Mouse (Mus musculus) cerebellum, adult 2 months (tissue): ENCODE results near the gene Slc25a15.

Experiments
- CTCF ChIP-seq: fragments of 200-500 bp; IDR thresholded peaks from 2 replicates; pipeline ENCODE4 v1.5.1; 2011; ENCODE audit warnings: low read depth, mild to moderate bottlenecking, control low read depth, low read length, moderate library complexity, borderline replicate concordance; ENCODE audit not compliant: insufficient read depth
- POLR2A ChIP-seq: fragments of 200-500 bp; IDR thresholded peaks from 2 replicates; pipeline ENCODE4 v1.6.1; 2011; ENCODE audit warnings: low read length, control low read depth, borderline replicate concordance; ENCODE audit not compliant: insufficient read depth

GRCm38 (mm10) chr8:22382824-22383595 lies 15.4 kb downstream of the Slc25a15 start:
- TF ChIP-seq POLR2A (no peak), CTCF (no peak)
